Mouse (Mus musculus) lung, embryonic 15.5 days (tissue): ENCODE results near the gene Clec4g. TPM values are rescaled to one million over a fixed set of nuclear protein-coding genes. Genes with fewer than 3 reads are reported as not detected.

Source experiments
- polyA plus RNA-seq: library from polyadenylated mRNA; unstranded; fragments of >200 nt; fragmentation: Nextera tagmentation; extraction: Ambion mirVana; gene quantifications from 2 replicates; pipeline ENCODE4 v1.2.1, GENCODE M21; 2015

Gene Clec4g
- polyA plus RNA-seq, 1 experiment from 2014 or later = 0.40 TPM

Other genes starting within 250 kb of the Clec4g start
- gene Tex45, start 249.8 kb downstream of the Clec4g start, polyA plus RNA-seq = not detected in 2 replicates
- gene Zfp358, start 227.5 kb downstream of the Clec4g start, polyA plus RNA-seq = 44.6 and 45.2 TPM in 2 replicates
- 45.7 and 50.7 TPM in 2 replicates for gene Mcoln1, start 220.2 kb downstream of the Clec4g start, polyA plus RNA-seq
- gene Pnpla6, start 205.3 kb downstream of the Clec4g start, polyA plus RNA-seq = 21.7 and 29.9 TPM in 2 replicates
- gene C330021F23Rik, start 152.7 kb downstream of the Clec4g start, polyA plus RNA-seq = 0.77 and 1.1 TPM in 2 replicates
- gene Camsap3, start 133.4 kb downstream of the Clec4g start, polyA plus RNA-seq = 5.8 and 6.9 TPM in 2 replicates
- 58.0 and 61.8 TPM in 2 replicates for gene Xab2, start 99.3 kb downstream of the Clec4g start, polyA plus RNA-seq
- gene Pet100, start 99.1 kb downstream of the Clec4g start, polyA plus RNA-seq = 83.5 and 91.0 TPM in 2 replicates
- gene Pcp2, start 95.1 kb downstream of the Clec4g start, polyA plus RNA-seq = 0.12 TPM in 1 of 2 replicates, not detected in the other
- 75.6 and 84.6 TPM in 2 replicates for gene Stxbp2, start 89.7 kb downstream of the Clec4g start, polyA plus RNA-seq
- not detected in 2 replicates for gene Retn, start 64.9 kb downstream of the Clec4g start, polyA plus RNA-seq
- gene Mcemp1, start 54.9 kb downstream of the Clec4g start, polyA plus RNA-seq = 1.8 and 2.0 TPM in 2 replicates
- 6.8 and 8.2 TPM in 2 replicates for gene Fcor, start 48.3 kb downstream of the Clec4g start, polyA plus RNA-seq
- 38.4 and 39.4 TPM in 2 replicates for gene Trappc5, start 44.4 kb downstream of the Clec4g start, polyA plus RNA-seq
- 0.23 TPM in 1 of 2 replicates, not detected in the other for gene Fcer2a, start 26.5 kb downstream of the Clec4g start, polyA plus RNA-seq
- 0.26 and 0.34 TPM in 2 replicates for gene Cd209a, start 28.3 kb upstream of the Clec4g start, polyA plus RNA-seq
- not detected in 2 replicates for gene Cd209e, start 133.7 kb upstream of the Clec4g start, polyA plus RNA-seq
- not detected in 2 replicates for gene Cd209d, start 157.9 kb upstream of the Clec4g start, polyA plus RNA-seq
- not detected in 2 replicates for gene Cd209b, start 206.2 kb upstream of the Clec4g start, polyA plus RNA-seq
- 0.34 TPM in 2 replicates for gene Cd209c, start 234.1 kb upstream of the Clec4g start, polyA plus RNA-seq